Mouse (Mus musculus): Measurements from ENCODE around the gene Gm4131.

Gene Gm4131

GRCm38 (mm10) chr14:62546746-62547145, 20.0 kb downstream of the Gm4131 start:
- 55% methylated on average over 4 of the region's 4 CpGs for WGBS

- WGBS, result 82% methylated on average over 6 of the region's 6 CpGs
Measured at GRCm38 (mm10) chr14:62546296-62546695, 20.4 kb downstream of the Gm4131 start.

GRCm38 (mm10) chr14:62541751-62542150, 25.0 kb downstream of the Gm4131 start:
- WGBS, result 85% methylated on average over 1 of the region's 1 CpGs

- 50% methylated on average over 3 of the region's 3 CpGs for WGBS
Measured at GRCm38 (mm10) chr14:62539834-62540233, 26.9 kb downstream of the Gm4131 start.

GRCm38 (mm10) chr14:62536988-62537387, 29.7 kb downstream of the Gm4131 start:
- WGBS, result 53% methylated on average over 5 of the region's 5 CpGs

- 41% methylated on average over 5 of the region's 5 CpGs for WGBS
Measured at GRCm38 (mm10) chr14:62536127-62536526, 30.6 kb downstream of the Gm4131 start.

GRCm38 (mm10) chr14:62530951-62531350, 35.8 kb downstream of the Gm4131 start:
- 67% methylated on average over 2 of the region's 2 CpGs for WGBS

GRCm38 (mm10) chr14:62512845-62513244, 53.9 kb downstream of the Gm4131 start:
- WGBS, result 79% methylated on average over 1 of the region's 1 CpGs

GRCm38 (mm10) chr14:62509350-62509749, 57.4 kb downstream of the Gm4131 start:
- 64% methylated on average over 3 of the region's 3 CpGs for WGBS

GRCm38 (mm10) chr14:62506261-62506660, 60.5 kb downstream of the Gm4131 start:
- WGBS, result 92% methylated on average over 3 of the region's 3 CpGs

- WGBS, result 44% methylated on average over 7 of the region's 7 CpGs
Measured at GRCm38 (mm10) chr14:62497391-62497790, 69.3 kb downstream of the Gm4131 start.

GRCm38 (mm10) chr14:62496501-62496900, 70.2 kb downstream of the Gm4131 start:
- WGBS, result 67% methylated on average over 1 of the region's 1 CpGs

- 53% methylated on average over 5 of the region's 5 CpGs for WGBS
Measured at GRCm38 (mm10) chr14:62493456-62493855, 73.3 kb downstream of the Gm4131 start.

- 34% methylated on average over 16 of the region's 16 CpGs for WGBS
Measured at GRCm38 (mm10) chr14:62492196-62492850, 74.4 kb downstream of the Gm4131 start.

GRCm38 (mm10) chr14:62488270-62488669, 78.5 kb downstream of the Gm4131 start:
- 61% methylated on average over 7 of the region's 7 CpGs for WGBS

- WGBS, result 80% methylated on average over 8 of the region's 8 CpGs
Measured at GRCm38 (mm10) chr14:62481381-62481780, 85.3 kb downstream of the Gm4131 start.

GRCm38 (mm10) chr14:62479395-62479794, 87.3 kb downstream of the Gm4131 start:
- 52% methylated on average over 6 of the region's 6 CpGs for WGBS

GRCm38 (mm10) chr14:62474481-62474880, 92.2 kb downstream of the Gm4131 start:
- 71% methylated on average over 1 of the region's 1 CpGs for WGBS

GRCm38 (mm10) chr14:62472061-62472460, 94.7 kb downstream of the Gm4131 start:
- 90% methylated on average over 2 of the region's 2 CpGs for WGBS

GRCm38 (mm10) chr14:62468753-62469125, 98.0 kb downstream of the Gm4131 start:
- 93% methylated on average over 5 of the region's 5 CpGs for WGBS

- 83% methylated on average over 6 of the region's 6 CpGs for WGBS
Measured at GRCm38 (mm10) chr14:62468119-62468752, 98.5 kb downstream of the Gm4131 start.

- 23% methylated on average over 9 of the region's 9 CpGs for WGBS
Measured at GRCm38 (mm10) chr14:62464966-62465365, 101.8 kb downstream of the Gm4131 start.

- 76% methylated on average over 11 of the region's 11 CpGs for WGBS
Measured at GRCm38 (mm10) chr14:62459541-62459940, 107.2 kb downstream of the Gm4131 start.

Measured in cerebral cortex, adult 2 months (tissue).